Mouse (Mus musculus) lung, postnatal 0 days (tissue): Measurements from ENCODE around the gene Atxn7l2. TPM values are rescaled to one million over a fixed set of nuclear protein-coding genes. Genes with fewer than 3 reads are reported as not detected.

Source experiments
- ATAC-seq: fragments of 200-750 bp; cut with Nextera tagmentation; 2 replicates; pipeline ENCODE4 v1.8.0; 2017; ENCODE audit warnings: moderate library complexity
- DNase-seq: peaks from one replicate; pipeline ENCODE4 v3.0.0-alpha.2; 2016; ENCODE audit warnings: low spot score
- H3K27ac ChIP-seq: fragments of 300-500 bp; sonication (generic); 2 replicates; pipeline ENCODE4 v1.5.1; 2014; ENCODE audit warnings: antibody characterized with exemption, mild to moderate bottlenecking, low read length, mixed read lengths
- H3K27me3 ChIP-seq: fragments of 300-500 bp; sonication (generic); replicated peaks from 2 replicates; pipeline ENCODE4 v1.6.1; 2014; ENCODE audit warnings: low read length, mixed read lengths; ENCODE audit not compliant: insufficient read depth
- H3K36me3 ChIP-seq: fragments of 300-500 bp; sonication (generic); 2 replicates; pipeline ENCODE4 v1.6.1; 2014; ENCODE audit warnings: low read length, mixed read lengths; ENCODE audit not compliant: insufficient read depth
- H3K4me1 ChIP-seq: fragments of 300-500 bp; sonication (generic); 2 replicates; pipeline ENCODE4 v1.6.1; 2014; ENCODE audit warnings: antibody characterized with exemption, low read depth, low read length, mixed read lengths; ENCODE audit not compliant: insufficient read depth
- H3K4me2 ChIP-seq: fragments of 300-500 bp; sonication (generic); replicated peaks from 2 replicates; pipeline ENCODE4 v1.6.1; 2014; ENCODE audit warnings: low read depth, mild to moderate bottlenecking, low read length, moderate library complexity, mixed read lengths
- H3K4me3 ChIP-seq: fragments of 300-500 bp; sonication (generic); 2 replicates; pipeline ENCODE4 v1.5.1; 2014; ENCODE audit warnings: low read depth, low read length
- H3K9ac ChIP-seq: fragments of 300-500 bp; sonication (generic); replicated peaks from 2 replicates; pipeline ENCODE4 v1.6.1; 2014; ENCODE audit warnings: low read depth, mild to moderate bottlenecking
- H3K9me3 ChIP-seq: fragments of 300-500 bp; sonication (generic); 2 replicates; pipeline ENCODE4 v1.6.1; 2016; ENCODE audit warnings: low read length, mixed read lengths
- CTCF ChIP-seq: IDR thresholded peaks from 2 replicates; pipeline ENCODE4 v1.5.1; 2016; ENCODE audit warnings: antibody characterized with exemption, mild to moderate bottlenecking
- EP300 ChIP-seq: IDR thresholded peaks from 2 replicates; pipeline ENCODE4 v1.6.1; 2016; ENCODE audit warnings: antibody characterized with exemption, mild to moderate bottlenecking, control low read depth
- WGBS: fragments of 180-500 bp; shearing (Covaris S2); extraction: QIAGEN DNeasy Blood & Tissue Kit; methylation state at CpG from one replicate; pipeline ENCODE4 v1.1.7; 2014; 5-methylcytosine and 5-hydroxymethylcytosine counted together
- polyA plus RNA-seq: library from polyadenylated mRNA; unstranded; fragments of >200 nt; fragmentation: Nextera tagmentation; extraction: Ambion mirVana; gene quantifications from 2 replicates; pipeline ENCODE4 v1.2.1, GENCODE M21; 2015

Atxn7l2 gene
- polyA plus RNA-seq, 1 experiment from 2014 or later = 6.7 TPM

GRCm38 (mm10) chr3:108158383-108159037, 52.2 kb downstream of the Atxn7l2 start:
- no peak for TF ChIP-seq EP300
- Histone ChIP-seq H3K27ac (no peak overlapping the region), H3K9me3 (no peaks in the 10 kb centered on the region), H3K4me1 (no peaks in the 10 kb centered on the region), H3K4me3 (no peak overlapping the region), H3K36me3 (no peaks in the 10 kb centered on the region), H3K4me2 (no peak overlapping the region), H3K27me3 (no peaks in the 10 kb centered on the region), H3K9ac (no peak overlapping the region)
- ATAC-seq = no peak
- DNase-seq = no peak
- WGBS = 62% methylated on average over 9 of the region's 9 CpGs

- WGBS = 45% methylated on average over 4 of the region's 4 CpGs
Observed at GRCm38 (mm10) chr3:108154656-108155055, 56.1 kb downstream of the Atxn7l2 start, which contains the start of gene Gpr61. Gpr61 (minus strand) TSS chr3:108154882.

GRCm38 (mm10) chr3:108152290-108152689, 58.4 kb downstream of the Atxn7l2 start:
- H3K27ac ChIP-seq = no peak overlapping the region
- DNase-seq = no peak
- H3K4me1 ChIP-seq = no peaks in the 10 kb centered on the region
- no peak for TF ChIP-seq CTCF
- no peak for TF ChIP-seq EP300
- no peak overlapping the region for H3K9ac ChIP-seq
- no peaks in the 10 kb centered on the region for H3K9me3 ChIP-seq
- ATAC-seq = no peak
- H3K36me3 ChIP-seq = no peaks in the 10 kb centered on the region
- H3K4me2 ChIP-seq = no peak overlapping the region
- no peaks in the 10 kb centered on the region for H3K27me3 ChIP-seq
- no peak overlapping the region for H3K4me3 ChIP-seq
- 85% methylated on average over 3 of the region's 3 CpGs for WGBS

More at GRCm38 (mm10) chr3:108154656-108155055, 56.1 kb downstream of the Atxn7l2 start, which contains the start of gene Gpr61:
- H3K4me2 ChIP-seq = no peak within 1 kb of the TSS
- no peaks in the 10 kb centered on the region for H3K9me3 ChIP-seq
- no peak within 1 kb of the TSS for H3K27ac ChIP-seq
- no peaks in the 10 kb centered on the region for H3K36me3 ChIP-seq
- TF ChIP-seq EP300 (no peak), CTCF (no peak)
- no peak for DNase-seq
- no peak for ATAC-seq
- no peaks in the 10 kb centered on the region for H3K4me1 ChIP-seq
- no peak within 1 kb of the TSS for H3K4me3 ChIP-seq
- no peak within 1 kb of the TSS for H3K9ac ChIP-seq
- no peaks in the 10 kb centered on the region for H3K27me3 ChIP-seq

Other genes with a start within 250 kb of the Atxn7l2 start
- gene Gstm3, start 241.7 kb downstream of the Atxn7l2 start, polyA plus RNA-seq = 0.27 and 0.40 TPM in 2 replicates
- 129 and 132 TPM in 2 replicates for gene Gstm2, start 224.5 kb downstream of the Atxn7l2 start, polyA plus RNA-seq
- gene Gstm1, start 193.0 kb downstream of the Atxn7l2 start, polyA plus RNA-seq = 230 and 249 TPM in 2 replicates
- gene Gstm4, start 166.0 kb downstream of the Atxn7l2 start, polyA plus RNA-seq = 11.2 and 13.4 TPM in 2 replicates
- gene Ampd2, start 124.3 kb downstream of the Atxn7l2 start, polyA plus RNA-seq = 11.6 and 12.6 TPM in 2 replicates
- 0.33 and 0.45 TPM in 2 replicates for gene Gnat2, start 118.1 kb downstream of the Atxn7l2 start, polyA plus RNA-seq
- gene Gnai3, start 64.8 kb downstream of the Atxn7l2 start, polyA plus RNA-seq = 87.4 and 96.3 TPM in 2 replicates
- not detected in 2 replicates for gene Gpr61, start 56.1 kb downstream of the Atxn7l2 start, polyA plus RNA-seq
- gene Amigo1, start 24.6 kb downstream of the Atxn7l2 start, polyA plus RNA-seq = 4.6 TPM in 2 replicates
- gene Cyb561d1, start 9.7 kb downstream of the Atxn7l2 start, polyA plus RNA-seq = 4.8 and 4.9 TPM in 2 replicates
- gene Sypl2, start 15.7 kb upstream of the Atxn7l2 start, polyA plus RNA-seq = not detected in 2 replicates
- gene Psma5, start 46.0 kb upstream of the Atxn7l2 start, polyA plus RNA-seq = 156 and 163 TPM in 2 replicates
- 30.8 and 34.2 TPM in 2 replicates for gene Sort1, start 73.1 kb upstream of the Atxn7l2 start, polyA plus RNA-seq
- gene Mybphl, start 154.0 kb upstream of the Atxn7l2 start, polyA plus RNA-seq = 5.6 and 7.1 TPM in 2 replicates
- 2.3 and 3.7 TPM in 2 replicates for gene Psrc1, start 172.9 kb upstream of the Atxn7l2 start, polyA plus RNA-seq
- 3.4 and 3.8 TPM in 2 replicates for gene Celsr2, start 204.6 kb upstream of the Atxn7l2 start, polyA plus RNA-seq
- gene Sars, start 234.3 kb upstream of the Atxn7l2 start, polyA plus RNA-seq = 81.0 and 81.3 TPM in 2 replicates